ENCODE assay signal across 11 mouse cellular contexts in genomic region chr12:77262650-77263049, GRCm38 (mm10). TPM values are rescaled to one million over a fixed set of nuclear protein-coding genes. Genes with fewer than 3 reads are reported as not detected.
DNase-seq lines count a peak whose midpoint lies in the region; ATAC-seq and TF ChIP-seq lines count a peak whose summit lies in the region.
"Had no signal": no experiment of that assay in that cellular context is flagged by ENCODE, and none has a peak within 500 bp of the region (broad histone marks: within the 10 kb centered on the region; RNA-seq: fewer than 3 reads in every experiment).

No protein-coding gene starts in this region.

- TF ChIP-seq CTCF in midbrain, postnatal 0 days (IDR thresholded peaks at IDR 0.05): no peak

- DNase-seq in adrenal gland, postnatal 10 days: peak; percentile 18
- DNase-seq in adrenal gland, adult 18-20 months (ENCODE audit: low spot score in 2 of 2): no peak
- peak; percentile 2 for DNase-seq in retina, postnatal 1 day
- no peak for DNase-seq in retina, embryonic 14.5 days (ENCODE audit: low spot score)
- peak; percentile 16 for DNase-seq in lung, postnatal 10 days
- DNase-seq in thymus, postnatal 4 days: peak; percentile 50
- DNase-seq in midbrain, postnatal 0 days (ENCODE audit: low spot score): no peak
- no peak for DNase-seq in urinary bladder, postnatal 14 days (ENCODE audit: low spot score)

- H3K4me2 ChIP-seq in midbrain, postnatal 0 days (ENCODE audit: low read depth, low read length, poor library complexity, severe bottlenecking): no peak overlapping the region
- H3K4me2 ChIP-seq: hindbrain, embryonic 15.5 days; limb, embryonic 15.5 days had no signal

- H3K4me1 ChIP-seq in midbrain, postnatal 0 days (ENCODE audit: insufficient read depth, low read length): no peaks in the 10 kb centered on the region
- H3K4me1 ChIP-seq: hindbrain, embryonic 15.5 days; limb, embryonic 15.5 days had no signal

- H3K27ac ChIP-seq in midbrain, postnatal 0 days (ENCODE audit: low read depth, low read length): no peak overlapping the region
- H3K27ac ChIP-seq: hindbrain, embryonic 15.5 days; limb, embryonic 15.5 days had no signal

- no peak for ATAC-seq in midbrain, postnatal 0 days (ENCODE audit: low FRiP score)

- H3K27me3 ChIP-seq in midbrain, postnatal 0 days (ENCODE audit: insufficient read depth, low read length): no peaks in the 10 kb centered on the region
- H3K27me3 ChIP-seq: hindbrain, embryonic 15.5 days; limb, embryonic 15.5 days had no signal

- no peaks in the 10 kb centered on the region for H3K9me3 ChIP-seq in midbrain, postnatal 0 days (ENCODE audit: low read length)
- H3K9me3 ChIP-seq: hindbrain, embryonic 15.5 days; limb, embryonic 15.5 days had no signal

- no peaks in the 10 kb centered on the region for H3K36me3 ChIP-seq in midbrain, postnatal 0 days (ENCODE audit: insufficient read depth, low read length)
- H3K36me3 ChIP-seq: hindbrain, embryonic 15.5 days; limb, embryonic 15.5 days had no signal

- H3K4me3 ChIP-seq in midbrain, postnatal 0 days (ENCODE audit: low read depth, low read length): no peak overlapping the region
- H3K4me3 ChIP-seq: hindbrain, embryonic 15.5 days; limb, embryonic 15.5 days; myocyte had no signal

- H3K9ac ChIP-seq in midbrain, postnatal 0 days (replicated peaks; ENCODE audit: low read length, poor library complexity, severe bottlenecking): no peak overlapping the region
- H3K9ac ChIP-seq: hindbrain, embryonic 15.5 days; limb, embryonic 15.5 days had no signal

RNA-seq across cellular contexts. Expression of gene Fut8, which starts 24.7 kb away (rescaled TPM):
- total RNA-seq in adrenal gland, postnatal 10 days (2021): 10 to 100 TPM; 44.1 to 50.4 TPM
- 10 to 100 TPM; 25.5 to 32.4 TPM for total RNA-seq in adrenal gland, adult 18-20 months (2021)
- 62.3 and 74.1 TPM in 2 replicates for total RNA-seq in midbrain, postnatal 0 days (2014; rRNA removed)
- 73.4 and 74.1 TPM in 2 replicates for polyA plus RNA-seq in midbrain, postnatal 0 days (2015; fragmentation: Nextera tagmentation; extraction: Ambion mirVana)

Comparison
In these comparisons a context has a peak if more than half of its experiments do, and no peak if none do; other contexts are left out.
1. DNase-seq: peak in adrenal gland, postnatal 10 days (single experiment), retina, postnatal 1 day (single experiment), lung, postnatal 10 days (single experiment) and thymus, postnatal 4 days (single experiment); none in adrenal gland, adult 18-20 months (0 of 2), retina, embryonic 14.5 days (single experiment), midbrain, postnatal 0 days (single experiment) and urinary bladder, postnatal 14 days (single experiment).